Mouse (Mus musculus): Measurements from ENCODE around the gene Zfp668.

Gene Zfp668

DNA sequence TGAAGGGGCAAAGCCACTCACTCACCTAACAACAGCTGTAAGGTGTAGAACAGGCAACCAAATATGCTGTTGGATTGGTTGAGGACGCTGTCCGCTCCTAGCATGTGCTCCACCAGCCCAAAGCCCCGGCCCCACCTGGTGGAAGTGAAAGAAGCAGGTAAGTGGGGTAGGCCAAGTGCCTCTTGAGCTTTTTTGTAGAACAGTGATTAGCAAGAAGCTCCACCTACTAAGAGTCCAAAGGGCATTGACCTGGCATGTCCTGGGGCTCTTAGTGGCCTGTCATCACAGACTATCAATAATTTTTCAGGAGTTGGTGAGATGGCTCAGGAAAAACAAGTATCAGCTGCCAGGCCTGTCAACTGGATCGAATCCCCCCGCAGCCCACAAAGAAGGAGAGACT is 17.9 kb upstream of the Zfp668 start:
- DNase-seq: no peak

DNA sequence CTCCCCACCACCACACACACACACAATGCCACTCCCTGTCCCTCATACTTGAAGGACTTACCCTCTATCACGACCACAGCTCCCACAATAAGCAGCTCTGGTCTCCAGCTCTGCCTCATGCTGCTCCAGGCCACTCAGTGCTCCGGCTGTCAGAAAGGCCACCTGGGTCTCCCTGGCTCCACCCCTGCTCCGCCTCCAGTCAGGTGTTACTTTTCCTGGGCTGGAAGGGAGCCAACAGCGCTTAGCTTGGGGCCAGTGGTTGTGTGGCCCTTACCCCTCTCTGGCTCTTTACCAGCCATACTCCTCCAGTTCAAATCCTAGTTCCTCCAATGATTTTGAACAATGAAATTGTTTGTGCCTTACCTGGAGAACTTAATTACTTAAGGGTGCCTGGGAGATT is 14.2 kb upstream of the Zfp668 start, which contains the start of gene Prss53:
Gene Prss53, minus strand, starts transcription at position 173 of the 400 bp plus-strand sequence.
- no peak for DNase-seq

DNA sequence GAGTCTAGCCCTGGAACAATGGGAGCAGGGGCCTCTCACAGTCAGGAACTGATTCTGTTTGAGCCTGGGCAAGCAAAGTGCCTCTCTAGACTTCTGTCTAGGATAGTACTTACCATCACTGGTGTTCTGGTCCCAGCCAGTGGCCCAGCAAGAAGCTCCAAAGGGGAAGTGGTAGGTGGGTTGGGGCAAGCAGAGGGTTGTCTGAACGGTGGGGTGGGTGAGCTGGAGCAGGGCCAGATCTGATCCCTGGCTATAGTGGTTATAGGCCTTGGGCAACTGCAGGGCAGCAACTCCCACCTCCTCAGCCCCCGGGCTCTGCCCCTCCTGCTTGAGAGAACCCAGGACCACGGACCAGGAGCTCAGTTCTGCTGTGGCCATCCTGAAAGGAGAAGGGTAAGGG is 12.2 kb upstream of the Zfp668 start:
- DNase-seq: no peak

DNA sequence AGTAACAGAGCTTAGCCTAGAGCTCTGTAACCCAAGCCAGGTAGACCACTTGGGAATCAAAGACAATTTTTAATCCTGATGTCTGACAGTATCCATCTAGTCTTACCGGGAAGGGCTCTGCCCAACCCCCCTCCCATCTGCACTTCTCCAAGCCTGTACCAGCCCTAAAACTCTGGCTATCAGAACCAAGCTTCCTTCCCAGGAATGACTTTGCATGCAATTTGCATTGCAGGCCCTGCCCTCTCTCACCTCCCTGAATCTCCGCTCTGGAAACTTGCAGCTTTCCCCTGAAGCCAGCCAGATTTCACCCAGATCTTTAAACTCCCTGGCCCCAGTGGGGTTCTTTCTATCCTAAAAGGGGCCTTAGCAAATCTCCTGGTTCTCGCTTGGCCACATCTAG is 11.2 kb upstream of the Zfp668 start:
- DNase-seq: no peak

DNA sequence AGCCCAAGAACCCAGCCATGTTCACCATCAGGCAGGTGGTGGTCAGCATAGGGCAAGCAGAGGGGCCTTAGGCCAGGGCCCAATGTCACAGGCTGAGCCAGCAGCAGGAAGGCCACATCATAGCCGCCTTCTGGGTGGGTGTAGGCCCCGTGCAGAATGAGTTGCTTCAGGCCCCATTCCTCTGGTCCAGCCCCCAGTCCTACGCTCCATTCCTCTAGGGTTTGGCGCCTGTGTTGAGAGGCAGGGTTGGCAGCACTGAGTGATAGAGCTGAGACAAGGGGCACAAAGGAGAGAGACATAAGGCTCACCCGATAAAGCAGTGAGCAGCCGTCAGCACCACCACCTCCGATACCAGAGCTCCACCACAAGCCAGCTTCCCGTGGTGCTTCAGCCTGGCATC is 10.6 kb upstream of the Zfp668 start:
- no peak for DNase-seq

DNA sequence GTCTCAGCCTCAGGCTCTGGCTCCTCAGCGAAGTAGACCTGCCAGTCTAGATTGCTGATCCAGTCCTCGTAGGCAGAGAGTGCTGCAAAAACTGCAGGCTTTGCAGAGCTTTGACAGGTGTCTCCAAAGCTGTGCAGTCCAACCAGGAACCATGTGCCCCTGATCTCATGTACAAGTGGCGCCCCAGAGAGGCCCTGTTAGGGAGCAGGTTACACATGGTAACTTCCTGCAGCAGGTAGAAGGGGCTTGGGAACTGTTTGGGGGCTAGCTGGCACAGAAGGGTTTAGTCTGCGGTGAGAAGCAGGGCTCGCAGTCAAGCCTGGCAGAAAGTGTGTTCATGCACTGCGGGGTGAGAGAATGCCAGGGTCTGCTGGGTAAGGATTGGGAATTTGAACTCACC is 9.9 kb upstream of the Zfp668 start:
- DNase-seq: no peak

DNA sequence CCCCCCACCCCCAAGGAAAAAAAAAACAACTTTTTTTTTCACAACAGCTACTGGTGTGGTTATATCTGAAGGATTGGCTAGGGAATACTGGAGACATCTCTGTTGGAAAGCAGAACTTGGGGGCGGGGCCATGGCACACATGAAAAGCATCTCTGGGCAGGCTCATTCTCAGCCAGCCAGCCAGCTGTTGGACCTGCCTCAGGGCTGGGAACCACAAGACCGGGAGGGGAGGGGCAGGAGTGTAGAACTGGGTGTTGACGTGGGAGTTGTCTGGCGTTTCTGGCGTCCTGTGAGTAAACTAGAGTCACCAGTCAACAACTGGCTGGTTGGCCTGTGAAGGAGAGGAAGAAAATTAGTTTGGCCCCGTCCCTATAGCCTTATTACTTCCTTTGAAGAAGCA is 9.3 kb upstream of the Zfp668 start:
- DNase-seq: no peak

DNA sequence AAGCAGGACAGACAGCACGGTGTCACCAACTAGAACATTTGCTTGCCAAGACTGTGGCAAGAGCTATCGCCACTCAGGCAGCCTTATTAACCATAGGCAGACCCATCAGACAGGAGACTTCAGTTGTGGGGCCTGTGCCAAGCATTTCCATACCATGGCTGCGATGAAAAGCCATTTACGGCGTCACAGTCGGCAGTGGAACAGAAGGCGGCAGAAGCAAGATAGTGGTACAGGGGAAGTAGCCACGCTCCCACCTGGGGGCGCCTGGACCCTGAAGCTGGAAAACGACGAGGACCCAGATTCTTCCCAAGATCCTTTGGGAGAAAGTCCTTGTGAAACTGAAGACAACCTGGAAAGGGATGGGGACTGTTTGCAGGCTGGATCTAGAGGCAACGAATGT is 3.8 kb upstream of the Zfp668 start:
- no peak for DNase-seq

DNA sequence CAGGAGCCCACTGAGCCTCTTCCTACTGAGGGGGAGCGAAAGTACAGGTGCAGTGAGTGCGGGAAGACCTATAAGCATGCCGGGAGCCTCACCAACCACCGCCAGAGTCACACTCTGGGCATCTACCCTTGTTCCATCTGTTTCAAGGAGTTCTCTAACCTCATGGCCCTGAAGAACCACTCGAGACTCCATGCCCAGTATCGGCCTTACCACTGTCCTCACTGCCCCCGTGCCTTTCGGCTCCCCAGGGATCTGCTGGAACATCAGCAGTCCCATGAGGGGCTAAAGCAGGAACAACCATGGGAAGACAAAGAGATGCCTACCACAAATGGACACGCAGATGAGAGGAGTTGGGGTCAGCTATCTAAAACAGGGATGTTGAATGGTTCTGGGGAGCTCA is 2.7 kb upstream of the Zfp668 start:
- DNase-seq: no peak

DNA sequence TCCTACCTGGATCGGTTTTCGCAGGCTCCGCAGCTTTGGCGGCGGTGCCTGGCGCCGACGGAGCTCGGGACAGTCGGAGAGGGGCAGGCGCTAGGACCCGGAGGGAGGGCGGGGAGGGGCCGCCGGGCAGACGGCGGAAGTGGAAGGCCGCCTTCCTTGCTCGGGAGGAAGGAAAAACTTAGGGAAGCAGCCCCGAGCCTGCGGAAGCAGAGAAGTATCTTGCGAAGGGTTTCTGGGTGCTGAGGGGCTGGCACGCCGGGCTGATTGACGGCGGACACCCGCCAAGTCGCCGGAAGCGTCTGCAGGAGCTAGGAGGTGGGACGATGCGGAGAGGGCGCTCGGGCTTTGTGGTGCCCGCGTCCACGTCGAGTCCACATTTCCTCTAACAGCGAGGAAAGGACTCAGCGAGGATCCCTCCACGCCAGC is 574 bp downstream of the Zfp668 start, which contains the start of gene Zfp646:
Gene Zfp646, plus strand, starts transcription at position 181 of the 426 bp plus-strand sequence.
- DNase-seq: no peak

DNA sequence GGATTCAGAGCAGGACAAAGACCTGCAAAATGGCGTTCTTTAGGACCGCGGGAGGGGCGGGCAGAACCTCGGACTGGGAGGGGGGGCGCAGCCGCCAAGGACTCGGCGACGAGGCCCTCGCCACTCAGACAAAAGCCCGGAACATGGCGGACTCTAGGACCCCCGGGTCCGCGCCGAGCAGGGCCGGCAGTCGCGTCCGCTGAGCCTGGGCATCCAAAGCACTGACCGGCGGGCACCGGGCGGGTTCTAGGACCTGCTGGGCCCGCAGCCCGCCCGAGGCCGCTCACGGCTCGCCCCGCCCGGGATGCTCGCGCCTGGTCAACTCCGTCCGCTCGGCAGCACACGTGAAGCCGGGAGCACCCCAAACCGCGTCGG is 1.0 kb downstream of the Zfp668 start:
- DNase-seq: peak; percentile 94

DNA sequence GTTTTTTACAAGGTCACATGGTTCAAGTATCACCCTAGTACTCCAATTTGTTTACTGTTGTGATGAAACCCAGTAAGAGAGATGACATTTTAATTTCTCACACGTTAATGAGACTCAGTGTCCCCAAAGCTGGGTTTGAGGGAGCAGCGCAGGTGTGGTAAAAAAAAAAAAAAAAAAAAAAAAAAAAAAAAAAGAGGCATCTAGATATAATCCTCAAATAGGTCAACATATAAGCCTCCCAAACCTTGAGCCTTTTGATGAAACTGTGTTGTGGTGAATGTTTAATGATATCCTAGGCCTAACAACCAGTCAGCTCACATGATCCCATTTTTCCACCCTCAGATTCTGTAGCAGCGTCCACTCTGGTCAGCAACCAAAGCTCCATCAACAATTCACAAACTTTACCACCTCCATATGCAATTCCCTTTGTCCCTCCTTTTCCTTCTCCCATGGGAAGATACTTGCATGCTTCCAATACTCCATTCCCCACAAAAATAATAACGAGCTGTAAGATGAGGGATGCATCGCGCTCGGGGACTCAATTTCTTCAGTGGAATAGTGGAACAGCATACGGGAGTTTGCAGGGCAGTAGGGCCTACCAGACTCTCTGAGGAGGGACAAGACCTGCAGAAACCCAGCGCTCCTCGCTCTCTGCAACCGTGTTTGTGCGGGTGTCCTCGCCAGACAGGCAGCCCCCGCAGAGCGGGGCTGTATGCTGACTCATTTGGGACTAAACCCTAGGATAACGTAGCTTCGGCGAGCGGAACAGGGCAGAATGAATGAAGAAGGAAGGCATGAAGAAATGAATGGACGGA is 1.6 kb downstream of the Zfp668 start:
- no peak for DNase-seq

DNA sequence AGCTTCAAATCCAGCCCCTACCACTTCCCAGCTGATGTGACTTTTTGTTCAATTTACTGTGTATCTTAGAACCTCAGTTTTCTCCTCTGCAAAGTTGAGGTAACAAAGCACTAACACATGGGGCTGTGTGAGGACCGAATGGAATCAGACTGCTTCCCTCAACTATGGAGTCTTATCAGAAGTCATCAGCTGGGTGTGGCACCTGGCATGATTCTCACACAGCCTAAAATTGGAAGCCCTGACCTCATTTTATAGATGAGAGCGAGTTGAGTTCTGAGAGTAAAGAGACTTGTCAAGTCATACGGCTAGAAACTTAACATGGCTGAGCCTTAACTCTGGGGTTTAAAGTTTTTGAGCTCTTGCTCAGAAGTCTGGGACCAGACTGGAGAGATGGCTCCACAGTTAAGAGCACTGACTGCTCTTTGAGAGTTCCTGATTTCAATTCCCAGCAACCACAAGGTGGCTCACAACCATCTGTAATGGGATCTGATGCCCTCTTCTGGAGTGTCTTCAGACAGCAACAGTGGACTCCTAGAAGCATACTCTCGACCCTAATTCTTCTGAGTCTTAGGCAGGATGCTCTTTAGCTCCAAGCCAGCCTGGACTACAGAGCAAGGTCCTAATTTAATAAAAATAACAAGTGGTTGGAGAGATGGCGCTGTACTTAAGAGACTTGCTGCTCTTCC is 6.3 kb downstream of the Zfp668 start:
- no peak for DNase-seq

DNA sequence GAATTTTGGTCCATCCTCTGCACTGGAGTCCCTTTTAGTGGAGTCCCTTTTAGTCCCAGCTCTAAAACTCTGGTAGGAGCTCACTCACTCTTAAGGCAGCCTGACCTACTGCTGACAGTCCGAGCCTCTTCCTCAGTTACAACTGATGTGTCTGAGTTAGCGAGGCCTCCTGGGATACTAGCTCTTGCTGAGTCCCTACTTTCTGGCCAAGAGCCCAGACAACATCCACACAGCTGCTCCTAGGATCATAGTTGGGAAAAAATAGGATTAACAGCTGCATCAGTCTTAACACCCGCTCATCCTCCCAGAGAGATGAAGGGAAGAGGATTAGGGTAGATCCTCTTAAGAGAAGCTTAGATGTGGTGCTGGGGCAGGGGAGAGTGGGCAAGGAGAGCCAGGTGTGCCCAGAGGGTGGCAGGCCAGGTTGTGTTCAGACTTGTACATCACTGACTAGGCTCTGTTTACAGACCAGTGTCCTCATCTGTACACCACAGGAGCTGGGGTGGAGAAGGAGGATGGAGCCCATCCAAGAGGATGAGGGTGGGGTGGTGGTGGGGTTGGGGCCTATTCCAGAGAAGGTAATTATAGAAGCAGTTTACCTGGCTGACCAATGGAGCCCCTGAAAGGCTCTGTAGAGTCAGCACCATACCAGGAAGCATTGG is 7.3 kb downstream of the Zfp668 start:
- DNase-seq: no peak

DNA sequence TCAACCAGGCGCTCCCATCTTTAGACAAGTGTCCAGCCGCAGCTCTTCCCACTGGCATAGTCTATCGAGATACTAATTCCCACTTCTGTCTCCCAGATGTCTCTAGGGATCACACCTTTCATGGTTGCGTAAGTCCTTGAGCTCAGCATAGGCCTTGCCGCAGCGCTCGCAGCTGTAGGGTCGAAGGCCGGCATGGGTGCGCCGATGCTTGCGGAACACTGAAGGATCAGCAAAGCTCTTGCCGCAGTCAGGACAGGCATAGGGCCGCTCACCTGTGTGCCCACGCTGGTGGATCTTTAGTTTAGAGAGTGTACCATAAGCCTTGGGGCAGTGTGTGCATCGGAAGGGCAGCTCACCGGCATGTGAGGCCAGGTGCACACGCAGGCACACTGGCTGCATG is 9.0 kb downstream of the Zfp668 start:
- DNase-seq: no peak

DNA sequence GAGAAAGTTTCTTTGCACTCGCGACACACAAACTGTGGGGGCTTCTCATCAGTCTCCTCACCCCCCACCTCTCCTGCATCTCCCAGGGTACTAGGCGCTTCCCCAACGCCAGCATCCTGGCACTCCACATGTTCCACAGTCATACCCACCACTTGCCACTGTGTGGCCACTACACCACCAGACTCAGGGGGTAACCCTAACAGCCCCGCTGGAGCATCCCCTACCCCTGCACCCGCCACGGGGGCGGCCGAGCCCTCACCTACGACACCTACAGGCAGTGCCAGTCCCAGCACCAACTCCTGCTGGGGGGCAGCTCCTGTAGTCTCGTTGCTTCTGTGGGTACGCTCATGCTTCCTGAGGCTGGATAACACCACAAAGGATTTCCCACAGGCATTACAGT is 10.2 kb downstream of the Zfp668 start:
- DNase-seq: no peak

DNA sequence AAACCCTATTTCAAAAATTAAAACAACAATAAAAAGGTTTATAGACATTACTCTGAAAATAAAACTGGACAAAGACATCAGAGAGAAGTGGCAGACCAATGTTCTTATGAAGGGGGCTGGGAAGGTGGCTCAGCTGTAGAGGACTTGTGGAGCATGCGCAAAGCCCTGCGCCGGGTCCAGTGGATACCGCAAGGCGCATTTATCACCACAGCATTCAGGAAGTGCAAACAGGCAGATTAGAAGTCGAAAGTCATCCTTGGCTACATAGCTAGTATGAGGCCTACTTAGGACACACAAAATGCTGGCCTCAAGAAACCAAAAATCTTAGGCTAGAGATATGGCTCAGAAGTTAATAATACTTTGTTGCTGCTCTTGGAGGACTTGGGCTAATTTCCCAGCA is 18.4 kb downstream of the Zfp668 start:
- no peak for DNase-seq

DNA sequence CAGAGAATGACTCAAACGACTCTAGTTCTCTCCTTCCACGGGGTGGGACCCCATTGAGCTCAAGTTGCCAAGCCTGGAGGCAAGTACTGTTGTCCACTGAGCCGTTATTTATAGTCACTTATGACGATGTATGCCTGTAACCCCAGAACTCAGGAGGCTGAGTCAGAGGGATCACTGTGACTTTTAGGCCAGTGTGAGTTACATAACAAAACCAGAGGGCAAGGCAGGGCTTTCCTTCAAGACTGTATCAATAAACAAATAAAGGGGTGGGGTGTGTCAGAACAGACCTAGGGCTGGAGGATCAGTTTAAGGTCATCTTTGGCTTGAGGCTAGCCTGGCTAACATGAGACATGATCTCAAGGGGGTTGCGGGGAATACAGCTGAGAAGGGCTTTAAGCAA is 25.7 kb downstream of the Zfp668 start:
- no peak for DNase-seq

DNA sequence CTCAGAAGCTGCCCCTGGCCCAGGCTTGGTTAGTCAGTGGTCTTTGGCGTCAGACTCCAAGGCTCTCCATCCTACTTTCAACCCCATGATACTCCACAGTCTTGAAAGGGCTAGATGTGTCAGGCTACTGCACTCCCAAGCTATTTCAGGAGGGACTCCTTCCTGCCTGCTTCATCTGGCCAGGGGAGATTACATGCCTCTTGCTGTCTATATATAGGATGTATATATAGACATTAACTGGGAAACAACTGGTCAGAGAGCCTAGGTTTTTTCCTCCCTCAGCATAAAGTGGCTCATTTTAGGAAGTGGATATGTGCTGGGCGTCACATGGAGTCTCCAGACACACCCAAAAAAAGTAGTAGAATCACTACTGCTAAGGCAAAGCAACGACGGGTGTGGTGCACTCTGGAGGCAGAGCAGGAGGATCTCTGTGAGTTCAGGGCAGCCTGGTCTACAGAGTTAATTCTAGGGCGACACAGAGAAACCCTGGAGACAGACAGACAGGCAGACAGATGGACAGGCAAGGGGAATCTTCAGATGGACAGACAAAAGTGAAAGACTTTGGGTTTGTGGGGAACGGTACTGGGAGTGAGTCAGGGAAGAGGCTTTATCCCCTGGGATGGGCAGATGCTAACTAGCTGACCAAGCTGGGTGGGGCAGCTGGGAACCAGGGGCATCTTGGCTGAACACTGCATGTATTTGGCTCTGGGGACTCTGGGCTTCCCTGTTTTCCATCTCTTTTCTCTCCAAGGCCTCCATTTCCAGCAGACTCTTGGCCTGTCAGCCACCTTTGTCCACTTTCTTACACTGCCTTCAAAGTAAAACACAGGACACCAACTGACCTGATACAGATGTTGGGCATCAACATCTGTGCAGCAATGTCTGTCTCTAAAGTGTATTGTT is 26.4 kb downstream of the Zfp668 start:
- DNase-seq: no peak

DNA sequence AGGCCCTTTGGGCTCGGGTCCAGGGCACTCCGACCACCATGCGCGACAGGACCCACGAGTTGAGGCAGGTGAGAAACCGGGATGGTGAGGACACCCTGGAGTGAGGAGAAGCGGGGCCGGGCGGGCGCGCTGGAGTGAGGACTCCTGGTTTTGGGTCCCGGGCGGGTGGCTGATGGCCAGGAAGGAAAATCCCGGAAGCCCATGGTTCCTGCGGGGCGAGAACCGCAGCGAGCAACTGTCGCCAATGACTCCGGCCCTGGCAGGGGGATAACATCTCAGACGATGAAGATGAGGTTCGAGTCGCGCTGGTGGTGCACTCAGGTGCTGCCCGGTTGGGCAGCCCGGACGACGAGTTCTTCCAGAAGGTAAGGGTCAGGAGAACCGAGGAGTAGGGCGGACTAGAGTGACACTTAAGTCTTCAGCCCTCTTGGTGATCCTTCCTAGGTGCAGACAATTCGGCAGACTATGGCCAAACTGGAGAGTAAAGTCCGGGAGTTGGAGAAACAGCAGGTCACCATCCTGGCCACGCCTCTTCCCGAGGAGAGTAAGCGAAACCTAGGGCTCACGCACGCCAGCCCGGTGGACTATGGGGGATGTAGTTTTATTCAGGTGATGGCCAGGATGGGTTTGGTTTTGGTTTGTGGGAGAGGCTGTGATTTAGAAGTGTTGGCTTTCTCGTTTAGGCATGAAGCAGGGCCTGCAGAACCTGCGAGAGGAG is 34.5 kb downstream of the Zfp668 start:
- peak; percentile 80 for DNase-seq

DNA sequence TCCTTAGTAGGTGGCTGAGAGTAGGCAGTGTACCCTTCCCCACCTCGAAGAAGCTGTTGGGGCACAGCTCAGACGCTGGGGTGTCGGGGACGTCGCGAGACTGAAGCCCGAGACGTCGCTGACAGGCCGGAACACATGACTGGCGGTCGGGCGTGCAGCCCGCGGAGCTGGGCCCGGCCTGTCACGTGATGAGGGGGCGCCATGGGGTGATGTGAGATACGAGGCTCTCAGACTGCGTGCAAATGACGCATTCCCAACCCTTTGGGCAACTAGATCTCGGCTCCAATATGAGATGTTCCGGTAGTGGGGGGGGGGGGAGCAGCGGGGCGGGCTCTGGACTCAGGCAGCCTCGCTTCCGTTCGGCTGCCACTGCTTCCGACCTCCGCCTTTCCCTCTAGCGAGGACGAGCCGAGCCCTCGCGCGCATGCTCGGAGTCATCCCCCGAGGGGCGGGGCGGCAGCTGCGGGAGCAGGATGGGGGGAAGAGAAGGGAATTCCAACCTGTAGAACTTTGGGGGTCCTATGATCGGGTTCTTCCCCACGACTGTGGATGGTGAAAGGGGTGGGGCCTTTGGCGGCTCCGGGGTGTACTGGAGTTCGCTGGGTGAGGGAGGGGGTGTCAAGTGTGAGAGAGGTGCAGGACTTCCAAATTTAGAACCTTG is 35.2 kb downstream of the Zfp668 start:
- peak; percentile 92 for DNase-seq

DNA sequence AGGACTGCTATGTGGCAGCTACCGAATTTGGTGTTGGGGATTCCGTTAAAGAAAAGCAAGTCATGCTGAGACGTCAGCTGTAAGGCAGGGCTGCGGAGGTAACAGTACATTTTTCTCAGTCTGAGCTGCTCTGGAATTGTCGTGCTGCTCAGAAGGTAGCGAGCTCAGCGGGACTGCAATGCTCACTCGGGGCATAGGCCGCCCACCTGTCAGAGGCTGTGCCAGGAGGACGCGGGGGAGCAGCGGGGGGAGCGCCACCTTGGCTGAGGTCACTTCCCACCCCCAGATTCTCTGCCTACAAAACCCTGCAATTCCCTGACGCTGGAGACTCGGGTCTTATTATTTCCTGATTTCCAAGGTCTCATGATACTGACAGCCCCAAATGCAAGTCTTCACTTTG is 35.7 kb downstream of the Zfp668 start:
- DNase-seq: peak; percentile 81
